Mouse (Mus musculus) thymus, adult 2 months (tissue): ENCODE data around the gene Gm37240.

ENCODE experiments used
- CTCF ChIP-seq: fragments of 200-500 bp; IDR thresholded peaks from 2 replicates; pipeline ENCODE4 v1.5.1; 2012; ENCODE audit warnings: mild to moderate bottlenecking, control low read depth, low read length, moderate library complexity, borderline replicate concordance; ENCODE audit not compliant: control insufficient read depth, poor library complexity, insufficient read depth; ENCODE audit errors: extremely low read depth
- POLR2A ChIP-seq: fragments of 200-500 bp; IDR thresholded peaks from 2 replicates; pipeline ENCODE4 v1.6.1; 2012; ENCODE audit warnings: mild to moderate bottlenecking, low read length, control low read depth, moderate library complexity; ENCODE audit not compliant: control insufficient read depth, poor library complexity, insufficient read depth; ENCODE audit errors: extremely low read depth

GRCm38 (mm10) chr3:85553731-85554277 is 333.5 kb downstream of the Gm37240 start:
- no peak for TF ChIP-seq CTCF
- TF ChIP-seq POLR2A, result no peak
